Comparison of ENCODE assay signal across 24 mouse cellular contexts in genomic region chr13:47298010-47298409, GRCm38 (mm10).
DNase-seq lines count a peak whose midpoint lies in the region; ATAC-seq lines count a peak whose summit lies in the region.
"Had no signal": no experiment of that assay in that cellular context is flagged by ENCODE, and none has a peak within 500 bp of the region (broad histone marks: within the 10 kb centered on the region; RNA-seq: fewer than 3 reads in every experiment).

No protein-coding gene starts in this region.

- H3K27me3 ChIP-seq in heart, embryonic 12.5 days (replicated peaks), result no peaks in the 10 kb centered on the region
- no peaks in the 10 kb centered on the region for H3K27me3 ChIP-seq in midbrain, embryonic 15.5 days (replicated peaks)
- H3K27me3 ChIP-seq: embryonic facial prominence, embryonic 12.5 days; heart, embryonic 15.5 days; stomach, embryonic 15.5 days had no signal

- H3K9ac ChIP-seq in heart, embryonic 12.5 days, result no peak overlapping the region
- H3K9ac ChIP-seq in midbrain, embryonic 15.5 days, result no peak overlapping the region
- H3K9ac ChIP-seq: embryonic facial prominence, embryonic 12.5 days; heart, embryonic 15.5 days; liver, postnatal 0 days; stomach, embryonic 15.5 days had no signal

- H3K27ac ChIP-seq in heart, embryonic 12.5 days (ENCODE audit: poor library complexity, severe bottlenecking), result no peak overlapping the region
- peak overlapping the region; percentile 38; the same call in 1 of the 2 replicates for H3K27ac ChIP-seq in midbrain, embryonic 15.5 days
- H3K27ac ChIP-seq: embryonic facial prominence, embryonic 12.5 days; heart, adult 2 months; heart, embryonic 15.5 days; limb, embryonic 10.5 days; stomach, embryonic 15.5 days had no signal

- H3K9me3 ChIP-seq in heart, embryonic 12.5 days (replicated peaks), result no peaks in the 10 kb centered on the region; the same call in 1 of the 2 replicates
- no peaks in the 10 kb centered on the region for H3K9me3 ChIP-seq in midbrain, embryonic 15.5 days
- H3K9me3 ChIP-seq: embryonic facial prominence, embryonic 12.5 days; heart, embryonic 15.5 days; limb, embryonic 10.5 days; stomach, embryonic 15.5 days had no signal

- H3K4me3 ChIP-seq in heart, embryonic 12.5 days, result no peak overlapping the region
- no peak overlapping the region for H3K4me3 ChIP-seq in midbrain, embryonic 15.5 days
- H3K4me3 ChIP-seq: embryonic facial prominence, embryonic 12.5 days; erythroblast, embryonic 14.5 days; heart, adult 2 months; heart, embryonic 15.5 days; limb, embryonic 10.5 days; megakaryocyte, embryonic 14.5 days; myocyte; stomach, embryonic 15.5 days had no signal

- WGBS in heart, embryonic 12.5 days, result 65% methylated on average over 11 of the region's 11 CpGs
- WGBS in midbrain, embryonic 15.5 days, result 33% methylated on average over 11 of the region's 11 CpGs

- H3K4me2 ChIP-seq in heart, embryonic 12.5 days, result no peak overlapping the region
- no peak overlapping the region for H3K4me2 ChIP-seq in midbrain, embryonic 15.5 days
- H3K4me2 ChIP-seq: embryonic facial prominence, embryonic 12.5 days; heart, embryonic 15.5 days; stomach, embryonic 15.5 days had no signal

- ATAC-seq in heart, embryonic 12.5 days (ENCODE audit: insufficient number of reproducible peaks, low FRiP score), result no peak
- ATAC-seq in midbrain, embryonic 15.5 days (replicated peaks), result no peak
- ATAC-seq: intestine, embryonic 16.5 days; liver, postnatal 0 days had no signal

- no peaks in the 10 kb centered on the region for H3K36me3 ChIP-seq in heart, embryonic 12.5 days
- H3K36me3 ChIP-seq in midbrain, embryonic 15.5 days (replicated peaks), result no peaks in the 10 kb centered on the region
- H3K36me3 ChIP-seq: embryonic facial prominence, embryonic 12.5 days; heart, embryonic 15.5 days; limb, embryonic 10.5 days; stomach, embryonic 15.5 days had no signal

- peaks cover 7% of the 10 kb centered on the region for H3K4me1 ChIP-seq in heart, embryonic 12.5 days (replicated peaks)
- 0 out of 2 replicates have a peak, but pooled peaks cover 3% of the 10 kb centered on the region for H3K4me1 ChIP-seq in midbrain, embryonic 15.5 days
- H3K4me1 ChIP-seq: embryonic facial prominence, embryonic 12.5 days; megakaryocyte, embryonic 14.5 days; stomach, embryonic 15.5 days had no signal

- DNase-seq in heart, adult 11 months, result peak; percentile 46
- peak; percentile 26 for DNase-seq in right cerebral cortex, postnatal 14 days
- no peak for DNase-seq in right cerebral cortex, postnatal 10 days (ENCODE audit: low spot score in 2 of 2)
- no peak for DNase-seq in ovary, postnatal 10 days (ENCODE audit: low spot score)
- no peak for DNase-seq in thymus, postnatal 14 days
- no peak for DNase-seq in adrenal gland, postnatal 14 days
- DNase-seq: cerebellum, adult 9-11 months; gastrocnemius, postnatal 14 days; heart, adult 2 months; heart, postnatal 4 days; kidney, postnatal 36 days; layer of hippocampus, adult 9-11 months; liver, postnatal 0 days; lung, postnatal 14 days had no signal

Comparison
In these comparisons a context has a peak if more than half of its experiments do, and no peak if none do; other contexts are left out.
1. DNase-seq: peak in heart, adult 11 months (single experiment) and right cerebral cortex, postnatal 14 days (single experiment); none in right cerebral cortex, postnatal 10 days (0 of 2), ovary, postnatal 10 days (single experiment), thymus, postnatal 14 days (single experiment) and adrenal gland, postnatal 14 days (single experiment).